Mouse (Mus musculus): Measurements from ENCODE around the gene Pcdh7. TPM values are rescaled to one million over a fixed set of nuclear protein-coding genes. Genes with fewer than 3 reads are reported as not detected.
A peak's percentile ranks its signal among the peaks of the same experiment; 100 is the strongest.

Gene Pcdh7
- polyA plus RNA-seq, 1 experiment from 2014 or later, result 6.5 TPM

GRCm38 (mm10) chr5:57717238-57717905 is 395 bp upstream of the Pcdh7 start:
- peak overlapping the region; percentile 71 for H3K27ac ChIP-seq (ENCODE audit: low read depth, low read length)
- WGBS, result under 1% methylated on average over 53 of the region's 53 CpGs
- ATAC-seq (ENCODE audit: low FRiP score, low TSS enrichment), result peak; percentile 34

GRCm38 (mm10) chr5:57718876-57719593 is 1.3 kb downstream of the Pcdh7 start:
- Histone ChIP-seq H3K27me3 (ENCODE audit: control insufficient read depth, insufficient read depth, low read length) (no peaks in the 10 kb centered on the region; the same call in 1 of the 2 replicates), H3K4me1 (ENCODE audit: control insufficient read depth, insufficient read depth, low read length) (0 out of 2 replicates have a peak, but pooled peaks cover 7% of the 10 kb centered on the region), H3K4me3 (ENCODE audit: low read length) (peak overlapping the region; percentile 51), H3K4me2 (replicated peaks; ENCODE audit: low read depth, low read length) (peak overlapping the region; percentile 92), H3K9me3 (ENCODE audit: control insufficient read depth, low read length) (no peaks in the 10 kb centered on the region), H3K9ac (ENCODE audit: low read depth, low read length) (peak overlapping the region; percentile 62), H3K36me3 (ENCODE audit: control insufficient read depth, insufficient read depth, low read length) (no peaks in the 10 kb centered on the region), H3K27ac (ENCODE audit: low read depth, low read length) (no peak overlapping the region; the same call in 1 of the 2 replicates)
- ATAC-seq (ENCODE audit: low FRiP score, low TSS enrichment), result no peak
- under 1% methylated on average over 50 of the region's 54 CpGs for WGBS

More at GRCm38 (mm10) chr5:57717238-57717905, 395 bp upstream of the Pcdh7 start:
- peak overlapping the region; percentile 62 for H3K9ac ChIP-seq (ENCODE audit: low read depth, low read length)
- peak overlapping the region; percentile 92 for H3K4me2 ChIP-seq (replicated peaks; ENCODE audit: low read depth, low read length)
- H3K4me3 ChIP-seq (ENCODE audit: low read length), result peak overlapping the region; percentile 51
- 0 out of 2 replicates have a peak, but pooled peaks cover 7% of the 10 kb centered on the region for H3K4me1 ChIP-seq (ENCODE audit: control insufficient read depth, insufficient read depth, low read length)
- H3K27me3 ChIP-seq (ENCODE audit: control insufficient read depth, insufficient read depth, low read length), result no peaks in the 10 kb centered on the region; the same call in 1 of the 2 replicates
- H3K9me3 ChIP-seq (ENCODE audit: control insufficient read depth, low read length), result no peaks in the 10 kb centered on the region
- H3K36me3 ChIP-seq (ENCODE audit: control insufficient read depth, insufficient read depth, low read length), result no peaks in the 10 kb centered on the region

GRCm38 (mm10) chr5:57719594-57720185 is 1.9 kb downstream of the Pcdh7 start:
- under 1% methylated on average over 56 of the region's 59 CpGs for WGBS
- H3K27ac ChIP-seq (ENCODE audit: low read depth, low read length), result no peak overlapping the region
- peak overlapping the region; percentile 92 for H3K4me2 ChIP-seq (replicated peaks; ENCODE audit: low read depth, low read length)
- no peaks in the 10 kb centered on the region; the same call in 1 of the 2 replicates for H3K27me3 ChIP-seq (ENCODE audit: control insufficient read depth, insufficient read depth, low read length)
- H3K9ac ChIP-seq (ENCODE audit: low read depth, low read length), result peak overlapping the region; percentile 62
- no peaks in the 10 kb centered on the region for H3K9me3 ChIP-seq (ENCODE audit: control insufficient read depth, low read length)
- no peaks in the 10 kb centered on the region for H3K36me3 ChIP-seq (ENCODE audit: control insufficient read depth, insufficient read depth, low read length)
- 0 out of 2 replicates have a peak, but pooled peaks cover 7% of the 10 kb centered on the region for H3K4me1 ChIP-seq (ENCODE audit: control insufficient read depth, insufficient read depth, low read length)
- ATAC-seq (ENCODE audit: low FRiP score, low TSS enrichment), result no peak
- H3K4me3 ChIP-seq (ENCODE audit: low read length), result peak overlapping the region; percentile 51

- H3K4me1 ChIP-seq (ENCODE audit: control insufficient read depth, insufficient read depth, low read length), result 0 out of 2 replicates have a peak, but pooled peaks cover 7% of the 10 kb centered on the region
- H3K36me3 ChIP-seq (ENCODE audit: control insufficient read depth, insufficient read depth, low read length), result no peaks in the 10 kb centered on the region
- no peaks in the 10 kb centered on the region for H3K9me3 ChIP-seq (ENCODE audit: control insufficient read depth, low read length)
- no peak for ATAC-seq (ENCODE audit: low FRiP score, low TSS enrichment)
- no peak overlapping the region for H3K27ac ChIP-seq (ENCODE audit: low read depth, low read length)
- 6% methylated on average over 34 of the region's 34 CpGs for WGBS
- no peaks in the 10 kb centered on the region; the same call in 1 of the 2 replicates for H3K27me3 ChIP-seq (ENCODE audit: control insufficient read depth, insufficient read depth, low read length)
- H3K4me2 ChIP-seq (replicated peaks; ENCODE audit: low read depth, low read length), result peak overlapping the region; percentile 92
- peak overlapping the region; percentile 51 for H3K4me3 ChIP-seq (ENCODE audit: low read length)
- peak overlapping the region; percentile 62 for H3K9ac ChIP-seq (ENCODE audit: low read depth, low read length)
These were observed 2.6 kb downstream of the Pcdh7 start for GRCm38 (mm10) chr5:57720206-57720880.

GRCm38 (mm10) chr5:57721148-57721712 is 3.5 kb downstream of the Pcdh7 start:
- Histone ChIP-seq H3K36me3 (ENCODE audit: control insufficient read depth, insufficient read depth, low read length) (no peaks in the 10 kb centered on the region), H3K4me2 (replicated peaks; ENCODE audit: low read depth, low read length) (peak overlapping the region; percentile 92), H3K4me3 (ENCODE audit: low read length) (peak overlapping the region; percentile 51), H3K27me3 (ENCODE audit: control insufficient read depth, insufficient read depth, low read length) (no peaks in the 10 kb centered on the region; the same call in 1 of the 2 replicates), H3K27ac (ENCODE audit: low read depth, low read length) (no peak overlapping the region), H3K9me3 (ENCODE audit: control insufficient read depth, low read length) (no peaks in the 10 kb centered on the region), H3K9ac (ENCODE audit: low read depth, low read length) (0 out of 2 replicates have a peak overlapping the region, but pooled peaks have one; percentile 18), H3K4me1 (ENCODE audit: control insufficient read depth, insufficient read depth, low read length) (0 out of 2 replicates have a peak, but pooled peaks cover 7% of the 10 kb centered on the region)
- WGBS, result 48% methylated on average over 8 of the region's 8 CpGs
- ATAC-seq (ENCODE audit: low FRiP score, low TSS enrichment), result no peak

- 0 out of 2 replicates have a peak, but pooled peaks cover 7% of the 10 kb centered on the region for H3K4me1 ChIP-seq (ENCODE audit: control insufficient read depth, insufficient read depth, low read length)
- no peak for ATAC-seq (ENCODE audit: low FRiP score, low TSS enrichment)
- no peaks in the 10 kb centered on the region for H3K9me3 ChIP-seq (ENCODE audit: control insufficient read depth, low read length)
- H3K36me3 ChIP-seq (ENCODE audit: control insufficient read depth, insufficient read depth, low read length), result no peaks in the 10 kb centered on the region
- no peak overlapping the region for H3K27ac ChIP-seq (ENCODE audit: low read depth, low read length)
- no peak overlapping the region for H3K9ac ChIP-seq (ENCODE audit: low read depth, low read length)
- H3K4me3 ChIP-seq (ENCODE audit: low read length), result peak overlapping the region; percentile 51
- H3K4me2 ChIP-seq (replicated peaks; ENCODE audit: low read depth, low read length), result peak overlapping the region; percentile 92
- 45% methylated on average over 6 of the region's 6 CpGs for WGBS
- no peaks in the 10 kb centered on the region; the same call in 1 of the 2 replicates for H3K27me3 ChIP-seq (ENCODE audit: control insufficient read depth, insufficient read depth, low read length)
These were observed 4.2 kb downstream of the Pcdh7 start for GRCm38 (mm10) chr5:57721927-57722326.

GRCm38 (mm10) chr5:57733451-57733850 is 15.7 kb downstream of the Pcdh7 start:
- H3K27me3 ChIP-seq (ENCODE audit: control insufficient read depth, insufficient read depth, low read length), result no peaks in the 10 kb centered on the region
- H3K9ac ChIP-seq (ENCODE audit: low read depth, low read length), result no peak overlapping the region
- no peak overlapping the region for H3K4me2 ChIP-seq (replicated peaks; ENCODE audit: low read depth, low read length)
- 21% methylated on average over 1 of the region's 1 CpGs for WGBS
- ATAC-seq (ENCODE audit: low FRiP score, low TSS enrichment), result no peak
- no peaks in the 10 kb centered on the region for H3K36me3 ChIP-seq (ENCODE audit: control insufficient read depth, insufficient read depth, low read length)
- H3K27ac ChIP-seq (ENCODE audit: low read depth, low read length), result no peak overlapping the region
- H3K9me3 ChIP-seq (ENCODE audit: control insufficient read depth, low read length), result no peaks in the 10 kb centered on the region
- H3K4me1 ChIP-seq (ENCODE audit: control insufficient read depth, insufficient read depth, low read length), result no peaks in the 10 kb centered on the region
- no peak overlapping the region for H3K4me3 ChIP-seq (ENCODE audit: low read length)

- Histone ChIP-seq H3K4me3 (ENCODE audit: low read length) (no peak overlapping the region), H3K36me3 (ENCODE audit: control insufficient read depth, insufficient read depth, low read length) (no peaks in the 10 kb centered on the region), H3K27me3 (ENCODE audit: control insufficient read depth, insufficient read depth, low read length) (no peaks in the 10 kb centered on the region), H3K27ac (ENCODE audit: low read depth, low read length) (no peak overlapping the region), H3K9me3 (ENCODE audit: control insufficient read depth, low read length) (no peaks in the 10 kb centered on the region), H3K4me2 (replicated peaks; ENCODE audit: low read depth, low read length) (no peak overlapping the region), H3K9ac (ENCODE audit: low read depth, low read length) (no peak overlapping the region), H3K4me1 (ENCODE audit: control insufficient read depth, insufficient read depth, low read length) (no peaks in the 10 kb centered on the region)
- 82% methylated on average over 6 of the region's 6 CpGs for WGBS
- no peak for ATAC-seq (ENCODE audit: low FRiP score, low TSS enrichment)
These were observed 18.0 kb downstream of the Pcdh7 start for GRCm38 (mm10) chr5:57735723-57736122.

All from kidney, embryonic 14.5 days (tissue).